Mouse (Mus musculus) E14TG2a.4 (cell line): ENCODE measurements around the gene Kdm2a.
A peak's percentile ranks its signal among the peaks of the same experiment; 100 is the strongest.

ENCODE experiments used
- H3K27me3 ChIP-seq: 2 replicates; pipeline ENCODE4 v1.6.1; 2014; ENCODE audit warnings: low read length, control low read depth; ENCODE audit not compliant: insufficient read depth
- H3K36me3 ChIP-seq: 2 replicates; pipeline ENCODE4 v1.6.1; 2014; ENCODE audit warnings: low read length, control low read depth; ENCODE audit not compliant: insufficient read depth
- H3K4me1 ChIP-seq: replicated peaks from 2 replicates; pipeline ENCODE4 v1.6.1; 2014; ENCODE audit warnings: low read depth, low read length, control low read depth
- H3K4me3 ChIP-seq: replicated peaks from 2 replicates; pipeline ENCODE4 v1.5.1; 2014; ENCODE audit warnings: mild to moderate bottlenecking, low read length
- H3K9me3 ChIP-seq: 2 replicates; pipeline ENCODE4 v1.6.1; 2014; ENCODE audit warnings: low read length, control low read depth
- CTCF ChIP-seq: conservative IDR thresholded peaks from 2 replicates; pipeline ENCODE4 v1.5.1; 2014; ENCODE audit warnings: low read length
- NANOG ChIP-seq: IDR thresholded peaks from 2 replicates; pipeline ENCODE4 v1.6.1; 2014; ENCODE audit warnings: borderline replicate concordance, low read length, mixed read lengths
- POU5F1 ChIP-seq: IDR thresholded peaks from 2 replicates; pipeline ENCODE4 v1.6.1; 2014; ENCODE audit warnings: low read length, borderline replicate concordance

Kdm2a gene

DNA sequence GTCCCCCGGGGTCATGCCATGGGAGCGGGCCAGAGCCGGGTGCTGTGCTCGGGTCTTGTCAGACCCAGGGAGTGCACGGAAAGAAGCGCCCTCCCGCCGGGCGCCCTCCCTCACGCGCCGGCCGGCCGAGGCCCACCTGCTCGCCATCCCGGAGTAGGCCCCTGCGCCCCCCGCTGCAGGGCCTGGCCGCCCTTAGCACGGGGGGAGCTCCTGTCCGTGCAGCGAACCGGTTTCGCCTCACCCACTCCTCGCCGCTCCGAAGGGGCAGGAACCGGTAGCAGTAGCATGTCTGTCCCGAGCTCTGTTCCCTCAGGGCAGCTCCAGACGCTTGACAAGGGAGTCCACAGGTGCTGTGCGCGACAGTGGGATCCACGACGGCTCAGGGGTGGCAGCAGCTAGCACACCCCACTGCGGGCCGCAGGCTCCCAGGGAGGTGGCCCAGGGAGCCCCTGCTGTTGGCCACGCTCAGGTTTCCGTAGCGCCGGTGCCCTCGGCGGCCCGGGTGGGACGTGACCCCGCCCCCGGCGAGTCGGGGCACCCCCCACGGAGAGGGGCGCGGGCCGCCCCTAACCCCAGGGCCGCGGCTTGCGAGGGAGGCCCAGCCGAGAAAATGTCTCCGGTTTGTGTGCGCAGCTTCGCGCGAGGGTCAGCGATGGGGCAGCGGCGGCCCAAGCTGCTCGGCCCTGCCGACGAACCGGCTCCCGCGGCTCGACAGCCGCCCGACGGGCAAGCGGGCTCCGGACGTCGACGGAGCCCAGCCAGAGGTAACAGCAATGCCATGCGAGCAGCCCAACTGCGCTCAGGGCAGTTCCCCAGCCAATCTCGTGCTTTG, at the start of gene Kdm2a:
TSS of gene Kdm2a (minus strand) at position 488 of the 832 bp plus-strand sequence.
- TF ChIP-seq NANOG (no peak), POU5F1 (no peak), CTCF (no peak)
- Histone ChIP-seq H3K36me3 (peaks cover 13% of the 10 kb centered on the region), H3K27me3 (peaks cover 31% of the 10 kb centered on the region), H3K9me3 (peaks cover 4% of the 10 kb centered on the region; the same call in 1 of the 2 replicates), H3K4me3 (peak within 1 kb of the TSS; percentile 87), H3K4me1 (peaks cover 22% of the 10 kb centered on the region)

DNA sequence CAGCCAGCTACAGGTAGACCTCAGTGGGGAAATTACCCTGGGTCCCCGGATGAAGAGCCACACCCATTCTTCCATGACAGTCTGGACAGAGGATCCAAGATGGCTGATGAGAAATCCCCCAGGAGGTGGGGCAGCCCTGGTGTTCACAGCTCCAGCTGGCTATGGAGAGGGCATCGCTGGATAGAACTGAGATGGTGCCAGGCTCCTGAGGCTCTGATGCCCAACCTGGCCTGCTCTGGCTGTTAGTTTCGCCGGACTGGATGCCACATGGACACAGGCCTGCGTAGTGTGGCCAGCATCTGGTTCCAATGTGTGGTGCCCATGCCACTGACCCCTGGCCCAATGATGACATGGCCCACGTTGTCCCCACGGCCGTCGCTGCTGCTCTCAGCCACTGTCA, 49.4 kb upstream of the Kdm2a start:
- Histone ChIP-seq H3K4me1 (peaks cover 31% of the 10 kb centered on the region), H3K27me3 (0 out of 2 replicates have a peak, but pooled peaks cover 3% of the 10 kb centered on the region), H3K4me3 (no peak overlapping the region)

DNA sequence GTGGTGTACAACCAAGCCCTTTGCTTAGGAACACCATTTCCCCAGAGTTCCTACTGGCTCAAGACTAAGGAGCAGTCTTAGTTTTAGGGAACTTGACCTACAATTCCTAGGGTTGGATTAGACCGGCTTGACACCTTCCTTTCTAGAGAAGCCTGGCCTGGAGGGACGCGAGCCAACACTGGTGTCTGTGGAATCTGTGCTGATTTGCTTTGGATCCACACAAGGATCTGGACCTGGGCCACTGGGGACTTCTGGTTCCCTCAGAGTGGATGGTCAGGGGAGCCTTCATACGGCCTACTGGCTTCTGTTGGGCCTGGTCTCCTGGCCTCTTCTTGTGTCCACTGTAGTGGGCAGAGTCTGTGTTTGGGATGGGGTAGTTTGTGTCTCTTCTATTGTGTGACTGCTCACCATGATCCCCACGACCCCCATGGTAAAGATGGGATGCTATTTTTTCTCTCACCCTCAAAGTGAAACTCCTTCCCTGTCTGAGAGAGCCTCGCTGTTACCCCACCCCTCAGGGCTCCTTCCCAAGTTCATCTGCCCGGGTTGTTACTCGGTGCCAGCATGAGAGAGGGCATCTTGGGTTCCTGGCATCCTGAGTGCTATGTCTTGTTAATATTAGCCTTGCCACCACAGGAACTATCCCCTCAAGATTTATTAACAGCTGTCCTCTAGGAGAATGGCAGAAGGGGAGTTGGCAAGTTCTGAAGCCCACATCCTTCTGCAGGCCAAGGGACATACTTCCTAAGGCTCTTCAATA, 48.8 kb upstream of the Kdm2a start:
- no peaks in the 10 kb centered on the region for H3K9me3 ChIP-seq
- H3K4me3 ChIP-seq, result no peak overlapping the region
- H3K27me3 ChIP-seq, result 0 out of 2 replicates have a peak, but pooled peaks cover 3% of the 10 kb centered on the region
- peaks cover 29% of the 10 kb centered on the region for H3K4me1 ChIP-seq
- TF ChIP-seq POU5F1, result no peak
- no peak for TF ChIP-seq CTCF
- TF ChIP-seq NANOG, result no peak
- H3K36me3 ChIP-seq, result peaks cover 27% of the 10 kb centered on the region

More for the DNA sequence above, 49.4 kb upstream of the Kdm2a start:
- Histone ChIP-seq H3K9me3 (no peaks in the 10 kb centered on the region), H3K36me3 (peaks cover 27% of the 10 kb centered on the region)
- TF ChIP-seq NANOG, result no peak
- no peak for TF ChIP-seq CTCF
- no peak for TF ChIP-seq POU5F1

DNA sequence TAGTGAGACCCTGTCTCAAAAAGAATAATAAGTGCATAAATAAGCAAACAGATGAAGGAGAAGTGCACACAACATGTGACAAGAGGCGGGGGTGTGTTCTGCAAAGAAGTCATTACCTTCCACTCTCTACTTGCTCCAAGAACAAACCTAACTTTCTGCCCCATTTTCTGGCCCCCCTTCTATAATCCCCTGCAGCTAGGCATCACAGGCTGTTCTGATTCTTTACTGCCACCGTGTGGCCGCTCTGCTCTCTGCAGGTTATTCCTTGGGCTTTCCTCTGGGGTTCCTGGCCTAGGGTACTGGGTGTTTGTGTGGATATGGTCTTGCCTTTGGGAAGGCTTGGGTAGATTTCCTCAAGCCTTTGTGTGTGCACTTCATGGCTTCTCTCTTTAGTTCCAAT, 44.3 kb upstream of the Kdm2a start:
- H3K4me1 ChIP-seq, result peaks cover 50% of the 10 kb centered on the region
- H3K4me3 ChIP-seq, result no peak overlapping the region
- peaks cover 33% of the 10 kb centered on the region for H3K27me3 ChIP-seq
- peaks cover 24% of the 10 kb centered on the region for H3K36me3 ChIP-seq
- TF ChIP-seq NANOG, result no peak
- peak; percentile 86 for TF ChIP-seq CTCF
- H3K9me3 ChIP-seq, result no peaks in the 10 kb centered on the region

DNA sequence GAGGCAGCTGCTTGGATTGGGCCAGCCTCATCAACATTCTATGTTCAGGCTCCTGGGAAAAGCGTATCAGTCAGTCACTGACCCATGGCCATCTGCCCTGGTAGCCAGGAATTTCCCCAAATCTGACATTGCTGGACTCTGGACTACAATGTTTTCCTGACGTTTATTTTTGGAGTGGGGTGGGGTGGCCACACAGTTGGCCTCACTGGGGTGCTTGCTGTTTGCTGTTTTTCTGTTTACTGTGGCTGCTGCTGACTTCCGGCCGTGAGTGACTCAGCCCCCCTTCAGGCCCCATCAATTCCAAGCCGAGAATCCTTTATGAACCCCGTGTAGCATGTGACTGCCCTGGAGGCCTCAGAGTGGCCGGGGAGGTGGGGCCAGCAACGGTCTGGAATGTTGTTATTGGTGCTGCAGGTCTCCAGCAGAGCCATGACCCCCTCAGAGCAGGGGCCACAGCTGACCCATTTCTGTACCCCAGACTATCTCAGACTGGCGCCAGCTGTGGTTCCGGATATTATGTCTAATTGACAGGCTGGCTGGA, 43.6 kb upstream of the Kdm2a start:
- TF ChIP-seq CTCF (no peak), NANOG (no peak), POU5F1 (no peak)
- H3K4me1 ChIP-seq, result peaks cover 50% of the 10 kb centered on the region
- H3K4me3 ChIP-seq, result no peak overlapping the region
- no peaks in the 10 kb centered on the region for H3K9me3 ChIP-seq
- H3K36me3 ChIP-seq, result peaks cover 18% of the 10 kb centered on the region
- peaks cover 33% of the 10 kb centered on the region for H3K27me3 ChIP-seq

DNA sequence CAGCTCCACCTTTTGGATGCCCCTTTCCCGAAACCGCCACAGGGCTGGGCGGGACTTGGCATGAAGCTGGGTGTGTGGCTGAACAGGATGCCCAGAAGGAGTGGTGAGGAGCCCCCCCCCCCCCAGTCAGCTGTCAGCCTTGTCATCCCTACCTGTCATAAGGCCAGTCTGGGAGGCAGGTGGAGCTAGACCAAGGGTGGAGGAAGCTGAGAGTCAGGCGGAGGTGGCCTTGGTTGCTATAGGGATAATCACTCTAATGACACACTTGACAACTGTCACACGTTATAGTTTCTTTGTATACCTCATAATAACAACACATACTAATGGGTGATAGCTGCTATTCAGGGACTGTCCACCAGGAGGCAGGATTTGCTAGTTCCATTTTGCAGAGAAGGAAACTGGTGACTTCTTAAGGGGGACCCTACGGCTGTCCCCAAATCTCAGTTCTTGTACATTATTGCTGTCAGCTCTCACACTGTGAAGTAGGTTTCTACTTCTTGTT, 43.1 kb upstream of the Kdm2a start:
- H3K36me3 ChIP-seq, result peaks cover 15% of the 10 kb centered on the region
- TF ChIP-seq POU5F1 (no peak), CTCF (peak; percentile 96)

DNA sequence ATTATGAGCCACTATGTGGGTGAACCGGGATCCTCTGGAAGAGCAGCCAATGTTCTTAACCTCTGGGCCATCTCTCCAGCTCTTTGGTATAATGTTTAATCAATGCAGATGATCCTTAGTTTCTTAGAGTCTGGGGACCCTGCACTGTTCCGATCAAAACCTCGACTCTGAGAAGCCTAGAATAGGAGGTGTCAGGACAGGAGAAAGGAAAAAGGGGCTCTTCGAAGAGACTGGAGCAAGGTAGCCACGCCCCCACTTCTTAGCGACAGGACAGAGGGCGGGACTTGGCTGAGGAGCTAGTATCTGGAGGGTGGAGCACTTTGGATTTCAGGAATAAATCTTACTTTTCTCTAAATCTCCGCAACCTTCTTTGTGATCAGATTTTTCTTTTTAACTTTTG, 42.1 kb upstream of the Kdm2a start:
- H3K4me1 ChIP-seq, result peaks cover 44% of the 10 kb centered on the region
- peaks cover 6% of the 10 kb centered on the region for H3K9me3 ChIP-seq
- peaks cover 38% of the 10 kb centered on the region for H3K27me3 ChIP-seq
- TF ChIP-seq NANOG (no peak), CTCF (no peak), POU5F1 (no peak)
- peaks cover 10% of the 10 kb centered on the region for H3K36me3 ChIP-seq
- H3K4me3 ChIP-seq, result peak overlapping the region; percentile 87

More for the DNA sequence above, 43.1 kb upstream of the Kdm2a start:
- Histone ChIP-seq H3K9me3 (no peaks in the 10 kb centered on the region), H3K4me1 (peaks cover 50% of the 10 kb centered on the region), H3K4me3 (peak overlapping the region; percentile 29; the same call in 1 of the 2 replicates), H3K27me3 (peaks cover 38% of the 10 kb centered on the region)
